Mouse (Mus musculus) lung, postnatal 0 days (tissue): ENCODE results near the gene Lrig3. TPM values are rescaled to one million over a fixed set of nuclear protein-coding genes. Genes with fewer than 3 reads are reported as not detected.

Source experiments
- ATAC-seq: fragments of 200-750 bp; cut with Nextera tagmentation; 2 replicates; pipeline ENCODE4 v1.8.0; 2017; ENCODE audit warnings: moderate library complexity
- DNase-seq: peaks from one replicate; pipeline ENCODE4 v3.0.0-alpha.2; 2016; ENCODE audit warnings: low spot score
- H3K27ac ChIP-seq: fragments of 300-500 bp; sonication (generic); 2 replicates; pipeline ENCODE4 v1.5.1; 2014; ENCODE audit warnings: antibody characterized with exemption, mild to moderate bottlenecking, low read length, mixed read lengths
- H3K27me3 ChIP-seq: fragments of 300-500 bp; sonication (generic); replicated peaks from 2 replicates; pipeline ENCODE4 v1.6.1; 2014; ENCODE audit warnings: low read length, mixed read lengths; ENCODE audit not compliant: insufficient read depth
- H3K36me3 ChIP-seq: fragments of 300-500 bp; sonication (generic); 2 replicates; pipeline ENCODE4 v1.6.1; 2014; ENCODE audit warnings: low read length, mixed read lengths; ENCODE audit not compliant: insufficient read depth
- H3K4me1 ChIP-seq: fragments of 300-500 bp; sonication (generic); 2 replicates; pipeline ENCODE4 v1.6.1; 2014; ENCODE audit warnings: antibody characterized with exemption, low read depth, low read length, mixed read lengths; ENCODE audit not compliant: insufficient read depth
- H3K4me2 ChIP-seq: fragments of 300-500 bp; sonication (generic); replicated peaks from 2 replicates; pipeline ENCODE4 v1.6.1; 2014; ENCODE audit warnings: low read depth, mild to moderate bottlenecking, low read length, moderate library complexity, mixed read lengths
- H3K4me3 ChIP-seq: fragments of 300-500 bp; sonication (generic); 2 replicates; pipeline ENCODE4 v1.5.1; 2014; ENCODE audit warnings: low read depth, low read length
- H3K9ac ChIP-seq: fragments of 300-500 bp; sonication (generic); replicated peaks from 2 replicates; pipeline ENCODE4 v1.6.1; 2014; ENCODE audit warnings: low read depth, mild to moderate bottlenecking
- H3K9me3 ChIP-seq: fragments of 300-500 bp; sonication (generic); 2 replicates; pipeline ENCODE4 v1.6.1; 2016; ENCODE audit warnings: low read length, mixed read lengths
- CTCF ChIP-seq: IDR thresholded peaks from 2 replicates; pipeline ENCODE4 v1.5.1; 2016; ENCODE audit warnings: antibody characterized with exemption, mild to moderate bottlenecking
- EP300 ChIP-seq: IDR thresholded peaks from 2 replicates; pipeline ENCODE4 v1.6.1; 2016; ENCODE audit warnings: antibody characterized with exemption, mild to moderate bottlenecking, control low read depth
- WGBS: fragments of 180-500 bp; shearing (Covaris S2); extraction: QIAGEN DNeasy Blood & Tissue Kit; methylation state at CpG from one replicate; pipeline ENCODE4 v1.1.7; 2014; 5-methylcytosine and 5-hydroxymethylcytosine counted together
- polyA plus RNA-seq: library from polyadenylated mRNA; unstranded; fragments of >200 nt; fragmentation: Nextera tagmentation; extraction: Ambion mirVana; gene quantifications from 2 replicates; pipeline ENCODE4 v1.2.1, GENCODE M21; 2015

The Lrig3 gene
- polyA plus RNA-seq, 1 experiment from 2014 or later, result 4.7 TPM

- Histone ChIP-seq H3K4me2 (peak overlapping the region; percentile 94), H3K4me3 (0 out of 2 replicates have a peak overlapping the region, but pooled peaks have one; percentile 6), H3K36me3 (no peaks in the 10 kb centered on the region), H3K27ac (peak overlapping the region; percentile 43; the same call in 1 of the 2 replicates), H3K4me1 (no peaks in the 10 kb centered on the region; the same call in 1 of the 2 replicates), H3K9me3 (no peaks in the 10 kb centered on the region), H3K27me3 (no peaks in the 10 kb centered on the region), H3K9ac (no peak overlapping the region)
- TF ChIP-seq EP300, result no peak
- TF ChIP-seq CTCF, result no peak
- DNase-seq (peak; percentile 26), ATAC-seq (no peak)
- 27% methylated on average over 10 of the region's 10 CpGs for WGBS
These were observed 3.1 kb downstream of the Lrig3 start for GRCm38 (mm10) chr10:125969133-125969490.

- no peaks in the 10 kb centered on the region for H3K36me3 ChIP-seq
- no peak overlapping the region for H3K4me2 ChIP-seq
- no peaks in the 10 kb centered on the region for H3K9me3 ChIP-seq
- H3K4me3 ChIP-seq, result no peak overlapping the region
- ATAC-seq, result no peak
- H3K27me3 ChIP-seq, result no peaks in the 10 kb centered on the region
- H3K9ac ChIP-seq, result no peak overlapping the region
- DNase-seq, result no peak
- TF ChIP-seq CTCF, result no peak
- no peak for TF ChIP-seq EP300
- H3K4me1 ChIP-seq, result no peaks in the 10 kb centered on the region; the same call in 1 of the 2 replicates
- H3K27ac ChIP-seq, result no peak overlapping the region
- WGBS, result 88% methylated on average over 2 of the region's 2 CpGs
These were observed 4.1 kb downstream of the Lrig3 start for GRCm38 (mm10) chr10:125970031-125970430.

GRCm38 (mm10) chr10:125970500-125970899, 4.5 kb downstream of the Lrig3 start:
- no peaks in the 10 kb centered on the region for H3K27me3 ChIP-seq
- H3K9me3 ChIP-seq, result no peaks in the 10 kb centered on the region
- TF ChIP-seq EP300 (no peak), CTCF (no peak)
- no peaks in the 10 kb centered on the region; the same call in 1 of the 2 replicates for H3K4me1 ChIP-seq
- ATAC-seq (no peak), DNase-seq (no peak)
- H3K9ac ChIP-seq, result no peak overlapping the region
- H3K4me2 ChIP-seq, result no peak overlapping the region
- 56% methylated on average over 4 of the region's 4 CpGs for WGBS
- H3K36me3 ChIP-seq, result no peaks in the 10 kb centered on the region
- H3K4me3 ChIP-seq, result no peak overlapping the region
- no peak overlapping the region for H3K27ac ChIP-seq

GRCm38 (mm10) chr10:125973726-125974125, 7.8 kb downstream of the Lrig3 start:
- TF ChIP-seq CTCF (no peak), EP300 (no peak)
- no peak overlapping the region for H3K27ac ChIP-seq
- H3K9me3 ChIP-seq, result no peaks in the 10 kb centered on the region
- WGBS, result 62% methylated on average over 7 of the region's 7 CpGs
- no peaks in the 10 kb centered on the region for H3K4me1 ChIP-seq
- H3K27me3 ChIP-seq, result no peaks in the 10 kb centered on the region
- H3K4me2 ChIP-seq, result no peak overlapping the region
- H3K4me3 ChIP-seq, result no peak overlapping the region
- H3K36me3 ChIP-seq, result no peaks in the 10 kb centered on the region
- no peak for DNase-seq
- ATAC-seq, result no peak
- no peak overlapping the region for H3K9ac ChIP-seq

- no peak for DNase-seq
- no peak for ATAC-seq
- Histone ChIP-seq H3K27ac (no peak overlapping the region), H3K4me3 (no peak overlapping the region), H3K27me3 (no peaks in the 10 kb centered on the region), H3K4me1 (no peaks in the 10 kb centered on the region), H3K9me3 (no peaks in the 10 kb centered on the region), H3K36me3 (no peaks in the 10 kb centered on the region), H3K9ac (no peak overlapping the region), H3K4me2 (no peak overlapping the region)
- no peak for TF ChIP-seq CTCF
- 83% methylated on average over 5 of the region's 5 CpGs for WGBS
These were observed 16.0 kb downstream of the Lrig3 start for GRCm38 (mm10) chr10:125981938-125982337.

GRCm38 (mm10) chr10:125984473-125985035, 18.6 kb downstream of the Lrig3 start:
- H3K4me3 ChIP-seq, result no peak overlapping the region
- TF ChIP-seq CTCF (no peak), EP300 (no peak)
- no peaks in the 10 kb centered on the region for H3K36me3 ChIP-seq
- H3K4me2 ChIP-seq, result no peak overlapping the region
- H3K27me3 ChIP-seq, result no peaks in the 10 kb centered on the region
- no peak for ATAC-seq
- H3K27ac ChIP-seq, result no peak overlapping the region
- H3K9me3 ChIP-seq, result no peaks in the 10 kb centered on the region
- DNase-seq, result no peak
- WGBS, result 79% methylated on average over 9 of the region's 9 CpGs
- H3K9ac ChIP-seq, result no peak overlapping the region
- no peaks in the 10 kb centered on the region for H3K4me1 ChIP-seq

GRCm38 (mm10) chr10:125985795-125986194, 19.8 kb downstream of the Lrig3 start:
- Histone ChIP-seq H3K9ac (no peak overlapping the region), H3K9me3 (no peaks in the 10 kb centered on the region), H3K4me1 (no peaks in the 10 kb centered on the region), H3K4me2 (no peak overlapping the region), H3K27me3 (no peaks in the 10 kb centered on the region), H3K27ac (no peak overlapping the region), H3K36me3 (no peaks in the 10 kb centered on the region), H3K4me3 (no peak overlapping the region)
- WGBS, result 100% methylated on average over 1 of the region's 1 CpGs
- no peak for TF ChIP-seq EP300
- no peak for TF ChIP-seq CTCF
- no peak for DNase-seq
- ATAC-seq, result no peak
